Comparison of ENCODE assay signal across 21 mouse cellular contexts in the genomic region with DNA sequence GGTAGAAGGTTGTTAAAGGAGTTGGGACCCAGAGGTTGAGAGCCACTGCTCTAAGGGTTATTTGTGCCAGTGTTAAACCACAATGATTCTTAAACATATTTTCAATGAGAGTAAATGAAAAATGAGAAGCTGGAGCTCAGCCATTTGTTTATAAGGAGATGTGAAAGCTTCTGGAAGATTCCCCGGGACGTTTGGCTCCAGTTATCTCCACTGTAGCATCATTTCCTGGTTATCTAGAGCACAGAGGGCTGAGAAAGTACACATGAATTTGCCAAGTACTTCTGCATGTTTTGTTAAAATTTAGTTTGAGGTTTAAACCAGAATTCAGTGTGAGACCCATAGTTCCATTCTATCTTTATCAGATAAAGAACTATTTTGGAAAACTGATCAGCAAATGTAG. TPM values are rescaled to one million over a fixed set of nuclear protein-coding genes. Genes with fewer than 3 reads are reported as not detected.
DNase-seq lines count a peak whose midpoint lies in the region; ATAC-seq and TF ChIP-seq lines count a peak whose summit lies in the region.
"Had no signal": no experiment of that assay in that cellular context is flagged by ENCODE, and none has a peak within 500 bp of the region (broad histone marks: within the 10 kb centered on the region; RNA-seq: fewer than 3 reads in every experiment).

No protein-coding gene starts in this region.

- H3K36me3 ChIP-seq in heart, adult 2 months (ENCODE audit: control insufficient read depth, insufficient read depth, low read length), result no peaks in the 10 kb centered on the region
- H3K36me3 ChIP-seq in stomach, embryonic 16.5 days (ENCODE audit: control insufficient read depth, insufficient read depth, low read length), result no peaks in the 10 kb centered on the region
- no peaks in the 10 kb centered on the region for H3K36me3 ChIP-seq in stomach, postnatal 0 days (ENCODE audit: control insufficient read depth, insufficient read depth, low read length)
- H3K36me3 ChIP-seq: embryonic facial prominence, embryonic 12.5 days; hindbrain, embryonic 13.5 days had no signal

- peak overlapping the region; percentile 19; the same call in 1 of the 2 replicates for H3K4me2 ChIP-seq in stomach, embryonic 16.5 days (ENCODE audit: low read depth, low read length)
- H3K4me2 ChIP-seq in stomach, postnatal 0 days (replicated peaks; ENCODE audit: low read depth), result no peak overlapping the region
- H3K4me2 ChIP-seq: embryonic facial prominence, embryonic 12.5 days; heart, embryonic 11.5 days; heart, embryonic 15.5 days; hindbrain, embryonic 13.5 days had no signal

- H3K27me3 ChIP-seq in heart, adult 2 months (ENCODE audit: control insufficient read depth, insufficient read depth, low read length), result no peaks in the 10 kb centered on the region
- H3K27me3 ChIP-seq in stomach, embryonic 16.5 days (ENCODE audit: control insufficient read depth, insufficient read depth, low read length), result no peaks in the 10 kb centered on the region
- H3K27me3 ChIP-seq in stomach, postnatal 0 days (ENCODE audit: control insufficient read depth, insufficient read depth, low read length), result no peaks in the 10 kb centered on the region
- H3K27me3 ChIP-seq: embryonic facial prominence, embryonic 12.5 days; heart, embryonic 15.5 days; hindbrain, embryonic 13.5 days had no signal

- no peak for ATAC-seq in stomach, embryonic 16.5 days (ENCODE audit: insufficient read depth, low FRiP score)
- ATAC-seq in stomach, postnatal 0 days (ENCODE audit: low FRiP score, low TSS enrichment), result no peak
- ATAC-seq: forebrain, postnatal 0 days; hindbrain, postnatal 0 days had no signal

- no peak overlapping the region for H3K9ac ChIP-seq in heart, adult 2 months (ENCODE audit: low read depth, low read length)
- no peak overlapping the region for H3K9ac ChIP-seq in stomach, embryonic 16.5 days (ENCODE audit: low read length)
- no peak overlapping the region for H3K9ac ChIP-seq in stomach, postnatal 0 days (ENCODE audit: low read length)
- H3K9ac ChIP-seq: embryonic facial prominence, embryonic 12.5 days; forebrain, postnatal 0 days; heart, embryonic 15.5 days; hindbrain, embryonic 13.5 days had no signal

- H3K4me1 ChIP-seq in heart, adult 2 months (ENCODE audit: control insufficient read depth, insufficient read depth, low read length), result no peaks in the 10 kb centered on the region
- H3K4me1 ChIP-seq in stomach, embryonic 16.5 days (ENCODE audit: control insufficient read depth, insufficient read depth, low read length), result no peaks in the 10 kb centered on the region
- H3K4me1 ChIP-seq in stomach, postnatal 0 days (replicated peaks; ENCODE audit: control insufficient read depth, insufficient read depth), result no peaks in the 10 kb centered on the region
- H3K4me1 ChIP-seq: heart, embryonic 15.5 days; hindbrain, embryonic 13.5 days had no signal

- TF ChIP-seq CTCF in heart, adult 2 months (IDR thresholded peaks at IDR 0.05), result no peak
- TF ChIP-seq CTCF in stomach, postnatal 0 days (IDR thresholded peaks at IDR 0.05; ENCODE audit: low read depth), result no peak

- H3K79me2 ChIP-seq in heart, adult 2 months (replicated peaks; ENCODE audit: control insufficient read depth, insufficient read depth, low read length), result no peaks in the 10 kb centered on the region

- no peak for TF ChIP-seq EP300 in heart, adult 2 months (IDR thresholded peaks at IDR 0.05; ENCODE audit: insufficient read depth, low read depth, low read length)
- no peak for TF ChIP-seq EP300 in stomach, postnatal 0 days (optimal IDR thresholded peaks at IDR 0.05)

- TF ChIP-seq POLR2A in heart, adult 2 months (IDR thresholded peaks at IDR 0.05; ENCODE audit: insufficient read depth, low read depth, low read length), result no peak

- peak overlapping the region; percentile 17; the same call in 1 of the 2 replicates for H3K4me3 ChIP-seq in heart, adult 2 months
- H3K4me3 ChIP-seq in stomach, embryonic 16.5 days (replicated peaks; ENCODE audit: low read length), result no peak overlapping the region
- no peak overlapping the region for H3K4me3 ChIP-seq in stomach, postnatal 0 days (ENCODE audit: low read depth, low read length)
- H3K4me3 ChIP-seq: embryonic facial prominence, embryonic 12.5 days; heart, embryonic 15.5 days; hindbrain, embryonic 13.5 days had no signal

- intact Hi-C loops in heart, adult 2 months (cut with DNase I), result loop anchor here (10.0 kb wide), 1 partner anchor 100 kb away; no protein-coding TSS in a partner anchor
- intact Hi-C loops in heart, postnatal 25 days (cut with DNase I), result no loop called here

- no peak for DNase-seq in heart, adult 2 months
- no peak for DNase-seq in heart, postnatal 25 days (ENCODE audit: low spot score)
- peak; percentile 21 for DNase-seq in kidney, postnatal 14 days
- no peak for DNase-seq in kidney, adult 11 months
- DNase-seq in stomach, postnatal 0 days (ENCODE audit: low spot score), result no peak
- DNase-seq in skeletal muscle tissue, adult 2 months (ENCODE audit: low read depth, low spot score), result peak; percentile 35
- no peak for DNase-seq in adrenal gland, adult 8-10 months
- DNase-seq: adrenal gland, postnatal 10 days; cerebellum, adult 11-12 months; cerebellum, adult 9-10 months; cerebellum, postnatal 25 days; forebrain, postnatal 0 days; gastrocnemius, postnatal 36 days; heart, adult 18-20 months had no signal

- WGBS in heart, adult 2 months, result 24% methylated on average over 2 of the region's 2 CpGs
- WGBS in stomach, embryonic 16.5 days, result 43% methylated on average over 2 of the region's 2 CpGs
- 40% methylated on average over 2 of the region's 2 CpGs for WGBS in stomach, postnatal 0 days

- no peaks in the 10 kb centered on the region for H3K9me3 ChIP-seq in stomach, embryonic 16.5 days (replicated peaks; ENCODE audit: control insufficient read depth, low read length)
- no peaks in the 10 kb centered on the region for H3K9me3 ChIP-seq in stomach, postnatal 0 days (ENCODE audit: control insufficient read depth, low read length)
- H3K9me3 ChIP-seq: embryonic facial prominence, embryonic 12.5 days; heart, embryonic 15.5 days; hindbrain, embryonic 13.5 days had no signal

- peak overlapping the region; percentile 63 for H3K27ac ChIP-seq in heart, adult 2 months
- H3K27ac ChIP-seq in stomach, embryonic 16.5 days (ENCODE audit: low read length), result peak overlapping the region; percentile 37
- H3K27ac ChIP-seq in stomach, postnatal 0 days (replicated peaks), result no peak overlapping the region
- H3K27ac ChIP-seq: embryonic facial prominence, embryonic 12.5 days; heart, embryonic 15.5 days; hindbrain, embryonic 13.5 days; hindbrain, postnatal 0 days had no signal

RNA-seq across cellular contexts. Expression of gene Dcn, which starts 5.7 kb away (rescaled TPM):
- total RNA-seq in heart, adult 2 months (2021), result 100 to 1,000 TPM; 385 to 401 TPM
- 442 and 744 TPM in 2 replicates for polyA plus RNA-seq in heart, adult 2 months (2012; rRNA removed)
- 100 to 1,000 TPM; 381 to 431 TPM for total RNA-seq in heart, postnatal 25 days (2021)
- polyA plus RNA-seq in stomach, embryonic 16.5 days (2015; fragmentation: Nextera tagmentation; extraction: Ambion mirVana), result 772 and 849 TPM in 2 replicates
- polyA plus RNA-seq in stomach, postnatal 0 days (2015; fragmentation: Nextera tagmentation; extraction: Ambion mirVana), result 589 and 601 TPM in 2 replicates
- 100 to 1,000 TPM; 161 to 333 (median 210) TPM for total RNA-seq in adrenal gland, adult 8-10 months (2022)
- total RNA-seq: hematopoietic stem cell, adult 5-6 weeks had no signal

Comparison
In these comparisons a context has a peak if more than half of its experiments do, and no peak if none do; other contexts are left out.
1. DNase-seq: peak in kidney, postnatal 14 days (single experiment) and skeletal muscle tissue, adult 2 months (single experiment); none in heart, adult 2 months (0 of 2), heart, postnatal 25 days (single experiment), kidney, adult 11 months (single experiment), stomach, postnatal 0 days (single experiment) and adrenal gland, adult 8-10 months (single experiment).